Mouse (Mus musculus): Measurements from ENCODE around the gene Cntnap4. TPM values are rescaled to one million over a fixed set of nuclear protein-coding genes. Genes with fewer than 3 reads are reported as not detected.

Cntnap4 gene
- polyA plus RNA-seq, 1 experiment: 0.03 TPM

DNA sequence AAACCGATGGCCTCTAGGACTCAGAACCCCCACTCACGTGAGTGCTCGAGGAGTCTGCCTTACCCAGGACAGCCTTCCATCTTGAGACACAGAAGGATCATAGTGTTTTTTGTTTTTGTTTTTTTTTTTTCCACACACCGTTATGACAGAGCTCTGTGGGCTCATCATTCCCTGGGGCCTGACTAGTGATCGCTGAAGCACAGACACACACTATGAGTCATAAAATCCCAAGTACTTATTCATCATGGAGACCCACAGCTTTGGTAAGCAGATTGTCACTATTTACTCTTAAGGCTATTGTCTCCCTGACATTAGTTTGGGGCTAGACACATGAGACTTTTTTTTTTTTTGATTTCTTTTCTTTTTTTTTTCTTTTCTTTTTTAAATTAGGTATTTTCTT is 352.9 kb downstream of the Cntnap4 start:
- WGBS: 86% methylated on average over 5 of the region's 5 CpGs
- H3K4me3 ChIP-seq (ENCODE audit: low read depth, low read length): no peak overlapping the region
- no peak overlapping the region for H3K27ac ChIP-seq (ENCODE audit: insufficient read depth, low read depth, low read length)
- no peaks in the 10 kb centered on the region for H3K36me3 ChIP-seq (ENCODE audit: control insufficient read depth, insufficient read depth, low read length)
- no peaks in the 10 kb centered on the region for H3K27me3 ChIP-seq (ENCODE audit: control insufficient read depth, insufficient read depth, low read length)
- TF ChIP-seq CTCF (IDR thresholded peaks at IDR 0.05; ENCODE audit: extremely low read depth, insufficient read length, insufficient replicate concordance, low read depth, low read length) (no peak), POLR2A (IDR thresholded peaks at IDR 0.05; ENCODE audit: low read depth, low read length) (no peak)
- no peaks in the 10 kb centered on the region for H3K4me1 ChIP-seq (ENCODE audit: control insufficient read depth, insufficient read depth, insufficient read length, low read length)
